Mouse (Mus musculus) G1E (cell line): Measurements from ENCODE around the gene Cnot8.

Experiments used
- CTCF ChIP-seq: IDR thresholded peaks from 2 replicates; pipeline ENCODE4 v1.5.1; 2012; ENCODE audit warnings: low read depth, low read length, inconsistent platforms, mixed read lengths
- GATA1 ChIP-seq: IDR thresholded peaks from 2 replicates; pipeline ENCODE4 v1.6.1; 2012; ENCODE audit warnings: borderline replicate concordance, low read length, inconsistent platforms, mixed read lengths
- GATA2 ChIP-seq: IDR thresholded peaks from 2 replicates; pipeline ENCODE4 v1.6.1; 2012; ENCODE audit warnings: low read depth, low read length, inconsistent platforms, borderline replicate concordance
- POLR2AphosphoS5 ChIP-seq: IDR thresholded peaks from 2 replicates; pipeline ENCODE4 v1.6.1; 2012; ENCODE audit warnings: low read depth, low read length, inconsistent platforms; ENCODE audit not compliant: insufficient replicate concordance
- TAL1 ChIP-seq: conservative IDR thresholded peaks from 2 replicates; pipeline ENCODE4 v1.6.1; 2012; ENCODE audit warnings: low read depth, low read length, inconsistent platforms, mixed read lengths

GRCm38 (mm10) chr11:58081716-58082115 lies 22.2 kb upstream of the Cnot8 start:
- TF ChIP-seq CTCF (no peak), POLR2AphosphoS5 (no peak), TAL1 (no peak), GATA2 (no peak), GATA1 (no peak)
